Mouse (Mus musculus): ENCODE measurements around the gene Syngr3. TPM values are rescaled to one million over a fixed set of nuclear protein-coding genes. Genes with fewer than 3 reads are reported as not detected.

The Syngr3 gene
- polyA plus RNA-seq, 1 experiment, result 0.30 TPM

DNA sequence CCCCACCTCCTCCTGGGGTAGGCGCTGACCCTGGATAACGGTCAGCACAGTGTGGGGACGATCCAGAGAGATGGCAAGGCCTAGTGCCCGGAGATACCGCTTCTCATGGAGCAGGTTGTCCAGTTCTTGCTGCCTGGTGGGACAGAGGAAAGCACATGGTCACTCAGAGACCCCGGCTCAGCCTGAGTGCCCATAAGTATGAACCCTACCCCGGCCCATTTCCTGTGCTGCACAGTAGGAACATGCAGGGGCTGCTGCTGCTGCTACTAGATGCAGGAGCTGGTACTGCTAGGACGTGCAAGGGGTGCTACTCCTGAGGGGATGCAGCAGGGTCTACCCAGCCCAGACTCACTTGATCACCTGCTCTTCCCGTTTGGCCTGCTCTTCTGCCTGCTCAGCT, 11.5 kb upstream of the Syngr3 start:
- Histone ChIP-seq H3K27me3 (ENCODE audit: control insufficient read depth, insufficient read depth, low read length) (no peaks in the 10 kb centered on the region), H3K36me3 (ENCODE audit: control insufficient read depth, insufficient read depth, low read length) (no peaks in the 10 kb centered on the region; the same call in 1 of the 2 replicates), H3K4me1 (ENCODE audit: control insufficient read depth, insufficient read depth, low read length) (peaks cover 2% of the 10 kb centered on the region; the same call in 1 of the 2 replicates), H3K27ac (ENCODE audit: control insufficient read depth, insufficient read depth, low read depth, low read length) (no peak overlapping the region), H3K4me3 (ENCODE audit: control insufficient read depth, low read depth, low read length) (no peak overlapping the region)
- no peak for TF ChIP-seq POLR2A (IDR thresholded peaks at IDR 0.05; ENCODE audit: control insufficient read depth, low read depth, low read length)
- TF ChIP-seq CTCF (IDR thresholded peaks at IDR 0.05; ENCODE audit: control insufficient read depth, insufficient read depth, insufficient replicate concordance, low read depth, low read length), result no peak

DNA sequence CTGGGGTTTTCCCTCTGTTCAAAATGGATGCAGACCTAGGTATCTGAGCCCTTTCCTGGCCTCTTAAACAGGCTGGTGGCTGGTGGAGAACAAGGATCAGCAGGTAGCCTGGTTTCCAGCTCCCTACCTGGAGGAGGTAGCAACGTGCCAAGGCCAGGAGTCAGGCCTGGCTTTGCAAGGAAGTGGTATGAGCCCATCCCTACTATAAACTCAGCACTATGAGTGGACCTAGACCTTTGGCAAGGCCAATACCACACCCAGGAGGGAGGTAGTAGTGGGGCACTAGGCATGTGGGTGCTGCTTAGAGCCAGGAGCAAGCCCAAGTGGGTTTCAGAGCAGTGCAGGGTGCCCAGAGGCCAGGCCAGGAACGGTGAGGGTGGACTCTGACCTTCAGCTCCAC, 9.7 kb upstream of the Syngr3 start:
- TF ChIP-seq POLR2A (IDR thresholded peaks at IDR 0.05; ENCODE audit: control insufficient read depth, low read depth, low read length) (no peak; the same call in 1 of the 2 replicates), CTCF (IDR thresholded peaks at IDR 0.05; ENCODE audit: control insufficient read depth, insufficient read depth, insufficient replicate concordance, low read depth, low read length) (no peak)
- no peaks in the 10 kb centered on the region for H3K27me3 ChIP-seq (ENCODE audit: control insufficient read depth, insufficient read depth, low read length)
- no peak overlapping the region for H3K4me3 ChIP-seq (ENCODE audit: control insufficient read depth, low read depth, low read length)
- H3K4me1 ChIP-seq (ENCODE audit: control insufficient read depth, insufficient read depth, low read length), result peaks cover 5% of the 10 kb centered on the region
- H3K27ac ChIP-seq (ENCODE audit: control insufficient read depth, insufficient read depth, low read depth, low read length), result no peak overlapping the region
- no peaks in the 10 kb centered on the region; the same call in 1 of the 2 replicates for H3K36me3 ChIP-seq (ENCODE audit: control insufficient read depth, insufficient read depth, low read length)

DNA sequence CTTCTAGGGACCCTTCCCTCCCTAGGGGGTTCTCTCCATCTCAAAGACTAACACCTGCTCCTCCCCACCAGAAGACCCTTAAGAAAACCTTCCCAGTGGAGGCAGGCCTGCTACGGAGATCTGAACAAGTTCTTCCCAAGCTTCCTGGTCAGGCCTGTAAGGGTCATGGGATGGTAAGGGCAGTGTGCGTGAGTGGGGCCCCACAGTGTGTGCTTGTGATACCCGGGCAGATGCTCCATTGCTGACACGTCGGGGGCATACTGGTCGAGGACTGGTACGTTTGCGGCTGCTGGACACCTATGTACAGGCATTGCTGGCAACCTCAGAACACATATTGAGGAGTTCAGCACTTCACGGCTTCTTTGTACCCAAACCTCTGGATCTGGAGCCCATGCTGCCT, 9.0 kb upstream of the Syngr3 start:
- no peak for TF ChIP-seq CTCF (IDR thresholded peaks at IDR 0.05; ENCODE audit: control insufficient read depth, insufficient read depth, insufficient replicate concordance, low read depth, low read length)
- no peak for TF ChIP-seq POLR2A (IDR thresholded peaks at IDR 0.05; ENCODE audit: control insufficient read depth, low read depth, low read length)
- Histone ChIP-seq H3K36me3 (ENCODE audit: control insufficient read depth, insufficient read depth, low read length) (no peaks in the 10 kb centered on the region), H3K4me1 (ENCODE audit: control insufficient read depth, insufficient read depth, low read length) (peaks cover 5% of the 10 kb centered on the region), H3K27me3 (ENCODE audit: control insufficient read depth, insufficient read depth, low read length) (no peaks in the 10 kb centered on the region), H3K4me3 (ENCODE audit: control insufficient read depth, low read depth, low read length) (no peak overlapping the region), H3K27ac (ENCODE audit: control insufficient read depth, insufficient read depth, low read depth, low read length) (no peak overlapping the region)

- H3K27ac ChIP-seq (ENCODE audit: control insufficient read depth, insufficient read depth, low read depth, low read length), result no peak overlapping the region
- peaks cover 5% of the 10 kb centered on the region for H3K4me1 ChIP-seq (ENCODE audit: control insufficient read depth, insufficient read depth, low read length)
- H3K4me3 ChIP-seq (ENCODE audit: control insufficient read depth, low read depth, low read length), result peak overlapping the region; percentile 17
- no peaks in the 10 kb centered on the region for H3K36me3 ChIP-seq (ENCODE audit: control insufficient read depth, insufficient read depth, low read length)
- TF ChIP-seq POLR2A (IDR thresholded peaks at IDR 0.05; ENCODE audit: control insufficient read depth, low read depth, low read length) (no peak), CTCF (IDR thresholded peaks at IDR 0.05; ENCODE audit: control insufficient read depth, insufficient read depth, insufficient replicate concordance, low read depth, low read length) (no peak)
- no peaks in the 10 kb centered on the region for H3K27me3 ChIP-seq (ENCODE audit: control insufficient read depth, insufficient read depth, low read length)
These were observed 8.2 kb upstream of the Syngr3 start for GRCm38 (mm10) chr17:24697985-24698384.

GRCm38 (mm10) chr17:24696011-24696697, 6.4 kb upstream of the Syngr3 start, which contains the start of the genes Gfer and Noxo1:
TSS of gene Gfer (minus strand) at chr17:24696156.
TSS of gene Noxo1 (plus strand) at chr17:24696234.
- Histone ChIP-seq H3K36me3 (ENCODE audit: control insufficient read depth, insufficient read depth, low read length) (no peaks in the 10 kb centered on the region), H3K4me1 (ENCODE audit: control insufficient read depth, insufficient read depth, low read length) (peaks cover 5% of the 10 kb centered on the region), H3K27ac (ENCODE audit: control insufficient read depth, insufficient read depth, low read depth, low read length) (peak within 1 kb of the TSS; percentile 85), H3K27me3 (ENCODE audit: control insufficient read depth, insufficient read depth, low read length) (no peaks in the 10 kb centered on the region), H3K4me3 (ENCODE audit: control insufficient read depth, low read depth, low read length) (peak within 1 kb of the TSS; percentile 75)
- TF ChIP-seq CTCF (IDR thresholded peaks at IDR 0.05; ENCODE audit: control insufficient read depth, insufficient read depth, insufficient replicate concordance, low read depth, low read length), result no peak
- peak; percentile 88 for TF ChIP-seq POLR2A (IDR thresholded peaks at IDR 0.05; ENCODE audit: control insufficient read depth, low read depth, low read length)

GRCm38 (mm10) chr17:24695326-24696010, 5.7 kb upstream of the Syngr3 start:
- H3K36me3 ChIP-seq (ENCODE audit: control insufficient read depth, insufficient read depth, low read length), result no peaks in the 10 kb centered on the region
- peak overlapping the region; percentile 85 for H3K27ac ChIP-seq (ENCODE audit: control insufficient read depth, insufficient read depth, low read depth, low read length)
- peaks cover 5% of the 10 kb centered on the region for H3K4me1 ChIP-seq (ENCODE audit: control insufficient read depth, insufficient read depth, low read length)
- H3K27me3 ChIP-seq (ENCODE audit: control insufficient read depth, insufficient read depth, low read length), result no peaks in the 10 kb centered on the region
- TF ChIP-seq CTCF (IDR thresholded peaks at IDR 0.05; ENCODE audit: control insufficient read depth, insufficient read depth, insufficient replicate concordance, low read depth, low read length), result no peak
- no peak for TF ChIP-seq POLR2A (IDR thresholded peaks at IDR 0.05; ENCODE audit: control insufficient read depth, low read depth, low read length)
- H3K4me3 ChIP-seq (ENCODE audit: control insufficient read depth, low read depth, low read length), result peak overlapping the region; percentile 75

DNA sequence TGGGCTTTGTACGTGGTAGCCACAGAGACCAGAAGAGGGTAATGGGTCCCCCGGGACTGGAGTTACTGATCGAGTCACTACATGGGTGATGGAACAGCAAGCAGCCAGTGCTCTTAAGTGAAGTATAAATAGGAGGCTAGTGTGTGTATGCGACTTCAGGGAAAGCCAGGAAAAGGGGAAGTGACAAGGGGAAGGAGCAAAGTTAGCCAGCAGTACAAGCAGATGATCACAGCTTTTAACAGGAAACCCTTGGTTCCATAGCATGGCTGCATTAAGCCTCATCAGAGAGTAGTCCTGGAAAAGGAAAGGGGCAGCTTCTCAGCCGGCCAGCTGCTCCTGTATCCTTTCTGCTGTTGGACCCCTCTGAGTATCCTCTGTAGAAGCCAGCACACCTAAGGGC, 2.6 kb upstream of the Syngr3 start:
- no peak overlapping the region for H3K27ac ChIP-seq (ENCODE audit: control insufficient read depth, insufficient read depth, low read depth, low read length)
- peaks cover 17% of the 10 kb centered on the region for H3K4me1 ChIP-seq (ENCODE audit: control insufficient read depth, insufficient read depth, low read length)
- H3K27me3 ChIP-seq (ENCODE audit: control insufficient read depth, insufficient read depth, low read length), result no peaks in the 10 kb centered on the region
- H3K4me3 ChIP-seq (ENCODE audit: control insufficient read depth, low read depth, low read length), result no peak overlapping the region
- no peaks in the 10 kb centered on the region for H3K36me3 ChIP-seq (ENCODE audit: control insufficient read depth, insufficient read depth, low read length)
- TF ChIP-seq CTCF (IDR thresholded peaks at IDR 0.05; ENCODE audit: control insufficient read depth, insufficient read depth, insufficient replicate concordance, low read depth, low read length) (no peak), POLR2A (IDR thresholded peaks at IDR 0.05; ENCODE audit: control insufficient read depth, low read depth, low read length) (no peak)

All from testis, adult 2 months (tissue).